Mouse (Mus musculus) kidney, adult 2 months (tissue): ENCODE results near the gene Zfp105. TPM values are rescaled to one million over a fixed set of nuclear protein-coding genes. Genes with fewer than 3 reads are reported as not detected.
A peak's percentile ranks its signal among the peaks of the same experiment; 100 is the strongest.

Source experiments
- DNase-seq: peaks from one replicate; pipeline ENCODE4 v3.0.0; 2021
- H3K27ac ChIP-seq: fragments of 200-500 bp; 2 replicates; pipeline ENCODE4 v1.5.1; 2012; ENCODE audit warnings: low read depth, low read length, control low read depth, inconsistent platforms; ENCODE audit not compliant: insufficient read depth
- H3K27me3 ChIP-seq: fragments of 200-500 bp; replicated peaks from 2 replicates; pipeline ENCODE4 v1.6.1; 2012; ENCODE audit warnings: mild to moderate bottlenecking, moderate library complexity, low read length, inconsistent platforms; ENCODE audit not compliant: control insufficient read depth, insufficient read depth
- H3K36me3 ChIP-seq: fragments of 200-500 bp; 2 replicates; pipeline ENCODE4 v1.6.1; 2012; ENCODE audit warnings: mild to moderate bottlenecking, moderate library complexity, low read length, inconsistent platforms; ENCODE audit not compliant: control insufficient read depth, insufficient read depth
- H3K4me1 ChIP-seq: fragments of 200-500 bp; 2 replicates; pipeline ENCODE4 v1.6.1; 2011; ENCODE audit warnings: low read length; ENCODE audit not compliant: control insufficient read depth, insufficient read depth
- H3K4me3 ChIP-seq: fragments of 200-500 bp; 2 replicates; pipeline ENCODE4 v1.5.1; 2011; ENCODE audit warnings: mild to moderate bottlenecking, low read depth, low read length, control low read depth; ENCODE audit not compliant: insufficient read depth
- CTCF ChIP-seq: fragments of 200-500 bp; conservative IDR thresholded peaks from 2 replicates; pipeline ENCODE4 v1.5.1; 2011; ENCODE audit warnings: low read depth, mild to moderate bottlenecking, control low read depth, low read length, moderate library complexity, mixed read lengths; ENCODE audit not compliant: insufficient read depth, insufficient read length
- POLR2A ChIP-seq: fragments of 200-500 bp; IDR thresholded peaks from one replicate; pipeline ENCODE4 v1.6.1; 2011; ENCODE audit warnings: low read depth, low read length, control low read depth
- WGBS: fragments of 180-500 bp; shearing (Covaris S2); methylation state at CpG from one replicate; pipeline ENCODE4 v1.1.7; 2018; 5-methylcytosine and 5-hydroxymethylcytosine counted together
- polyA plus RNA-seq: library from polyadenylated mRNA; depleted of rRNA; stranded (reverse); fragments of >200 nt; gene quantifications from 2 replicates; pipeline ENCODE4 v1.2.3, GENCODE M21; 2012; rRNA removed

Zfp105 gene
- polyA plus RNA-seq, 1 experiment = 0.91 TPM

GRCm38 (mm10) chr9:122902717-122903535, 19.9 kb upstream of the Zfp105 start:
- WGBS = 13% methylated on average over 32 of the region's 32 CpGs
- H3K4me1 ChIP-seq = no peaks in the 10 kb centered on the region; the same call in 1 of the 2 replicates
- peak; percentile 29 for DNase-seq
- no peaks in the 10 kb centered on the region for H3K27me3 ChIP-seq
- TF ChIP-seq CTCF = no peak
- TF ChIP-seq POLR2A = no peak
- peak overlapping the region; percentile 66 for H3K4me3 ChIP-seq
- no peaks in the 10 kb centered on the region for H3K36me3 ChIP-seq
- no peak overlapping the region for H3K27ac ChIP-seq

GRCm38 (mm10) chr9:122922436-122922835, 436 bp upstream of the Zfp105 start:
- Histone ChIP-seq H3K27ac (no peak overlapping the region), H3K27me3 (no peaks in the 10 kb centered on the region; the same call in 1 of the 2 replicates), H3K36me3 (peaks cover 2% of the 10 kb centered on the region), H3K4me1 (no peaks in the 10 kb centered on the region), H3K4me3 (peak overlapping the region; percentile 60; the same call in 1 of the 2 replicates)
- WGBS = 43% methylated on average over 3 of the region's 3 CpGs
- DNase-seq = no peak
- no peak for TF ChIP-seq CTCF
- TF ChIP-seq POLR2A = no peak

DNA sequence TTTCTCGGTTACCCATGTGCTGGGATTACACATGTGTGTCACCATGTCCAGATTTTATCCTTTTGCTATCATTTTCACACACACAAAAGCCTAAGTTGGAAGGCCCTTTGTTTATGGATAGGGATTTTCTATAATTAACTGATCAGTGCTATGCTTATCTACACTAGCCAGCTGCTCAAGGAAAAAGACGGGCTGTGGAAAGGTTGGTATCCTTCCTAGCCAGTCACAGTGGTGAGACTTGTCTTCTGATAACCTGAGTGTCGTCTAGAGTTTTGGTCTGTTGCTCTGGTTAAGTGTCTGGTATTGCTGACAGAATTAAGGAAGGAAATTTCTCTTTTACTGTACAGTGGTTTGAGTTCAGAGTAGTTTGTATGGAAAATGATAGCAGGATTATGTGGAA, 6.0 kb downstream of the Zfp105 start:
- WGBS = 99% methylated on average over 3 of the region's 3 CpGs
- no peak for TF ChIP-seq POLR2A
- H3K36me3 ChIP-seq = peaks cover 19% of the 10 kb centered on the region

DNA sequence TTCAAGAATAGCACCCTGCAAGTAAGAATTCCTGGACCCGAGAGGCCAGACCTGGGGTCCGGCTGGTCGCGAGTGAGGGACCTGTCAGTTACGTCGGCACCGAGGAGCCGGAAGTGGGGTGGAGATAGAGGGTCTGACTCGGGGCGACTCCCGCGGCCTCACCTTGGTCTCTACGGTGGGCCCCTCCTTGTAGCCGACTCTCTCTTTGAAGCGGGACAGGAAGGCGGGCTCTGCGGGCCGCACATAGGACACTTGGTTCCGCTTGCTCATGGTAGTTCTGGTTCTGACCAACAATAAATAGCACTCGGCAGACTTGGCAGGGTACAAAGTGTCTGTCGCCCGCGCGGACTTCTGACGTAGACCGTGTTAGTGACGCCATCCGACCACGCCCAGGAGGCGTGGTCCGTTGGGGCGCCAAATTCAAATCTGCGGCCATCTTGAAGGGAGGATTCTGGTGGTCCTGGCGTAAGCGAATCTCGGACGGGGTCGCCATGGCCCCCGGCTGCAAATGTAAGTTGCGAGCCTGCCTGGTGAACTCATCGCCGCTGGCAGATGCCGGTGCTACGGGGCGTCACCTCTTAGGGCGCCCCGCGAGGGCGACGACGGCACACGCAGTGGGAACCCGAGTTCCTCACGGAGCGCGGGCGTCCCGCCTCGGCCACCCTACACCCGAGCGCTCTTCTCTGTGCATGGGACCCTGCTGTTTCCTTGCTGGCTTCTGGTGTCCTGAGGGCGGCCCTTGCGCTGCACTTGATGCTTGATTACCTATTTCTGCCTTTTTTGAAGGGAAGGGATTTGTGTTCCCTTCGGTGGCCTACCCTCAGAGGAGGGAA, 28.0 kb downstream of the Zfp105 start, which contains the start of the genes 1110059G10Rik and Kif15:
1110059G10Rik (minus strand) TSS at position 358 of the 833 bp plus-strand sequence.
Kif15 (plus strand) TSS at position 404 of the 833 bp plus-strand sequence.
- no peaks in the 10 kb centered on the region for H3K27me3 ChIP-seq
- TF ChIP-seq POLR2A = no peak
- no peak for TF ChIP-seq CTCF
- peak within 1 kb of the TSS; percentile 90 for H3K27ac ChIP-seq
- WGBS = under 1% methylated on average over 64 of the region's 64 CpGs
- H3K36me3 ChIP-seq = no peaks in the 10 kb centered on the region
- peak; percentile 94 for DNase-seq
- 0 out of 2 replicates have a peak, but pooled peaks cover 2% of the 10 kb centered on the region for H3K4me1 ChIP-seq
- H3K4me3 ChIP-seq = peak within 1 kb of the TSS; percentile 78

More for the DNA sequence above, 6.0 kb downstream of the Zfp105 start:
- Histone ChIP-seq H3K4me1 (no peaks in the 10 kb centered on the region), H3K27ac (no peak overlapping the region), H3K27me3 (no peaks in the 10 kb centered on the region), H3K4me3 (no peak overlapping the region)
- DNase-seq = no peak

Other genes starting within 250 kb of the Zfp105 start
- not detected in 2 replicates for gene Topaz1, start 175.7 kb upstream of the Zfp105 start, polyA plus RNA-seq
- 14.2 and 16.8 TPM in 2 replicates for gene Tcaim, start 117.5 kb upstream of the Zfp105 start, polyA plus RNA-seq
- gene Gm35549, start 79.0 kb upstream of the Zfp105 start, polyA plus RNA-seq = 0.16 TPM in 1 of 2 replicates, not detected in the other
- 26.9 and 30.0 TPM in 2 replicates for gene Zfp445, start 57.1 kb upstream of the Zfp105 start, polyA plus RNA-seq
- 5.2 and 6.5 TPM in 2 replicates for gene Zkscan7, start 37.4 kb upstream of the Zfp105 start, polyA plus RNA-seq
- 2.6 and 4.5 TPM in 2 replicates for gene 1110059G10Rik, start 27.9 kb downstream of the Zfp105 start, polyA plus RNA-seq
- gene Kif15, start 28.0 kb downstream of the Zfp105 start, polyA plus RNA-seq = 0.42 and 0.53 TPM in 2 replicates
- 19.8 and 23.1 TPM in 2 replicates for gene Tmem42, start 98.3 kb downstream of the Zfp105 start, polyA plus RNA-seq
- 0.04 TPM in 1 of 2 replicates, not detected in the other for gene Tgm4, start 111.7 kb downstream of the Zfp105 start, polyA plus RNA-seq
- gene Zdhhc3, start 190.1 kb downstream of the Zfp105 start, polyA plus RNA-seq = 97.4 and 141 TPM in 2 replicates
- gene Exosc7, start 190.1 kb downstream of the Zfp105 start, polyA plus RNA-seq = 34.9 and 44.3 TPM in 2 replicates
- gene Clec3b, start 227.9 kb downstream of the Zfp105 start, polyA plus RNA-seq = 16.2 and 24.9 TPM in 2 replicates